Mouse (Mus musculus) thymus, postnatal 10 days (tissue): Measurements from ENCODE around the gene Gm3336.

Experiments used
- DNase-seq, 2 experiments: peaks; one replicate each; pipeline ENCODE4 v3.0.0; 2021; ENCODE audit warnings: low spot score in 2 of 2

Gene Gm3336

DNA sequence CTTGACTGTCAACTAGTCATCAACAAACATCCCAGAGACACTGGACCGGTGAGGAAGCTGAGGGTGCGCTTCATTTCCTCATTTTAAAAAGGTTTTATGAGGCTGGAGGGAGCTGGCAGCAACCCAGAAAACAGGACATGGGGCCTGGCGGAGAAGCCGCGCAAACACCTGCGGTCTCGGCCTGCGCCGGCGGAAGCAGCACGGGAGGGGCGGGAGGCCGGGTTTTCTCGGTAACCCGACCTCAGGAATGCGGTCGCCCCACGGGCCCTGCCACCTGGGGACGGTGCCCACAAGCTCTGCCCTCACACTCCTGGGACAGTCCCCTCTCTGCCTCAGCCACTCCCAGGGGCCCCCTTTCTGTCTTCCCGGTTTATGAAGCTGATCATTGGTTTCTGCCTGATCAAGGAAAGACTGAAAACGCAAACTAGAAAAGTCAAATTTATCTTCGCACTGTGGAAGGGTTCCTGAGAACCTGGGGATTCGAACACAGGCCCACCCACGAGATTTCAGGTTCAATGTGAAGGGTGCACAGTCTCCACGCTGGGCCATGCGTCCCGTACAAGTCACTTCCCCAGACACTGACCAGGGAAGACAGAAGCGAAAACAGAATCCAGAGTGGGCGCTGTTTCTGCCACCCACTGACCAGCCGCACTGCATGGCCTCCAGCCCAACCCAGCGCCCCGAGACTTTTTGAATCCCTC is 22.9 kb upstream of the Gm3336 start:
- DNase-seq, result peak; percentile 79 to 82

DNA sequence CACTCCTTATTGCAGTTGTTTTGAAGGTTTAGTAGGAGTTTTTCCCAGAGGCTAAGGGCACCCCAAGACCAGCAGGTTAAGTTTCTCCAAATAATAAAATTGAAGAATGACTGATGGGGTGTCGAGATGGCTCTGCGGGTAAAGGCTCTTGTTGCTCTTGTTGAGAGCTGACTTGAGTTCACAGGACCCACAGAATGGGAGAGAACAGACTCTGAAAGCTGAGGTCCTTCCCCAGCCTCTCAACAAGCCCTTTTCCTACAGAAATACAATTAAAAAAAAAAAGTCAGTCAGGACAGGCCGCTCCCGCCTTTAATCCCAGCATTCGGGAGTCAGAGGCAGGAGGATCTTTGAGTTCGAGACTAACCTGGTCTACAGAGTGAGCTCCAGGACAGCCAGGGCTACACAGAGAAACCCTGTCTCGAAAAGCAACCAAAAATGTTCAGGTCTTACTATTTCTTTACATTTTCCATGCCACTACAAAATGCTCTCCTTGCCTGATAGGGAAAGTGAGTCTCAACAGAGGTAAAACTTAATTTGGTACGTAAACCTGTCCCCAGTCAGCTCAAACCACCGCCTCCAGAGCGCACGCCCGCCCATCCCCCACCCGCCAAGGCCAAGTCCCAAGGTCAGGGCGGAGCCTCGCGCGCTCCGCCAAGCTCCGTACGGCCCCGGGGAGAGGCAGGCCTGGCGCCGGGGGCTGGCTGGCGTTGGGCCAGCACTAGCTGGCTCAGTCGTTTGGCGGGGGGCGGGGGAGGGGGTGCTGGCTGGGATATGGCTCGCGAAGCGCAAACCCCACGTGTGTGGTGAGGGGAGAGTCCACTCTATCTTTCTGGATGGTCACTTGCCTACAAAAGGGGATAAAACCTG is 22.1 kb upstream of the Gm3336 start:
- peak; percentile 75 to 84 for DNase-seq

DNA sequence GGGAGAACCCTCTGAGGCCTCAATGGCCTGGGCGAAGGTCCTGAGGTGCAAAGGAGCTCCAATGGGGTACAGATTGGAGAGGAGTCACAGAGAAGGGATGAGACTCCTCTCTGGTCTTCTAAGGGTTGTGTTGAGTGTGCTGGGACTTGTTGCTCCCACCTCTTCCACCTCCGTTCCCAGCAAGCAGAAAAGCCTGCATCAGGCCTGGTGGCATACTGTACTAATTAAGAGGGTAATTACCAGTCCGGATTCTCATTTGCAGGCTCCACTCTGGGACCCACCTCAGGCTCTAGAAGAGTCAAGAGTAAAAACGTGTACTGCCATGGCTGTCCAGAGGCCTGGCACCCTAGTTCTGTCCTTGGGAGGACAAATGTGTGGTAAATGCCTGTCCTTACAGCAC is 21.4 kb upstream of the Gm3336 start:
- no peak for DNase-seq

DNA sequence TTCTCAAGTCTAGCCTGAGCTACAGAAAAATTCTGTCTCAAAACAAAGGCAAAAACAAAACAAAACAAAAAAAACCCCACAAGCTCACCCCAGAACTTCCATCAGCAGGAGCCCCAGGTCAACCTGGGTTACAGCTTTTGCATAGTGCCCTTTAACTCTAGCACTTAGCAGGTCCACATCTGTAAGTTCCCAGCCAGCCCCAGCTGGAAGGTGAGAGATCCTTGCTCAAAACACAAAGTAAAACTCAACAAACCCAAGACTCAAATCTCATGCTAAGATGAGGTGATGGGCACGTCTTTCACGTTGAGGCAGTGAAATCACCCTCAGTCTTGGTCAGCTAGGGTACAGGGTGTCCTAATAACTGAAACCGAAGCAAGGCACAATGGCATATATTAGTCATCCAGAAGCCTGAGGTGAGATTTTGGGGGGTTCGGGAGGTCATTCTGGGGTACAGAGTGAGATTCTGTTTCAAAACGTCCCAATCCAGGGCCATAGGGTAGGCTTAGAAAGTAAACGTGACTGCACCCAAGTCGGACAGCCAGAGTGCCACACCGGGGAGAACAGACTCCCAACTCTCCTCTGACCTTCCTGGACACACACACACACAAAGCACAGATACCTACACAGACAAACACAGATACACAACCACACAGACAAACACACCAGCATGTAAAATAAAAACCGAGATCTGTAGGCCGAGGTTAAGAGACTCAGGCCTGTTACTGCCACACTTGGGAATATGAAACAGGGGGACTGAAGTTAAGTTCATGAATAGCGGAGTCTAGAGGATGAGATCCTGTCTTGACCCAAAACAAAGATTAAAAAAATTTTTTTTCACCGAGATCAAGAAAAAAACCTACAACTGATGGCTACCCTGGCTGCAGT is 20.7 kb upstream of the Gm3336 start:
- DNase-seq, result no peak

DNA sequence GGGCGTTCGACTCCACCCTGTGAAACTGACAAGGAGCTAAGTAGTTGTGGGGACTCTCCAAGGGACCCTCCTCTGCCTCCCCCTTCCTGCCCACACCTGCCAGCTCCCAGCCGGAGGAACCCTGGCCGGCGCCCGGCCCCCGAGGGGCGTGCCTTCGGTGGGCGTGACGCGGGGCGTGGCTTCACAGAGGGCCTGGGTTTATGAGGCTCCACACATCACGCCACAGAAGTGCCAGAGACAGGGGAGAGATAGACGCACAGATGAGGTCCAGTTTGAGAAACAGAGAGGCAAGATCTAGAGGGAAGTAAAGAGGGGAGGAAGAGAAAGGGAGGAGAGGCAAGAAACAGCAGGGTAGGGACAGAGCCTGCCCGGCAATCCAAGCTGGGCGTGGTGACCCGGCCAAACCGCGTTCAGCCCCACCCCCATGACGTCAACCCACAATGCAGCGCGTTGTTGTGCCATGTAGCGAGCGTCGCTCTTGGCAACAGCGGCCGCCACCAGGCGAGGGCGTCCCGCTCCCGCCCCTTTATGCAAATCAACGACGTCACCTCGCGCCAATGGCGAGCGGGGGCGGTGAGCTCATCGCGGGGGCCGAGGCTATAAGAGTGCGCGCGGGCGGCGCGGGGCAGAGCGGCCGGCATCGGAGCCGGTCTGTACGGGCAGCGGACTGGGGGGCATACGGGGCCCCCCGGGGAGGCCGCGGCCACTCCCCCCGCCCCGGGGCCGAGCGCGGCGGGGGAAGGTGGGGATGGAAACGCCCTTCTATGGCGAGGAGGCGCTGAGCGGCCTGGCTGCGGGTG is 19.8 kb upstream of the Gm3336 start, which contains the start of gene Jund:
Jund (plus strand) TSS at position 640 of the 800 bp plus-strand sequence.
- peak; percentile 100 for DNase-seq

DNA sequence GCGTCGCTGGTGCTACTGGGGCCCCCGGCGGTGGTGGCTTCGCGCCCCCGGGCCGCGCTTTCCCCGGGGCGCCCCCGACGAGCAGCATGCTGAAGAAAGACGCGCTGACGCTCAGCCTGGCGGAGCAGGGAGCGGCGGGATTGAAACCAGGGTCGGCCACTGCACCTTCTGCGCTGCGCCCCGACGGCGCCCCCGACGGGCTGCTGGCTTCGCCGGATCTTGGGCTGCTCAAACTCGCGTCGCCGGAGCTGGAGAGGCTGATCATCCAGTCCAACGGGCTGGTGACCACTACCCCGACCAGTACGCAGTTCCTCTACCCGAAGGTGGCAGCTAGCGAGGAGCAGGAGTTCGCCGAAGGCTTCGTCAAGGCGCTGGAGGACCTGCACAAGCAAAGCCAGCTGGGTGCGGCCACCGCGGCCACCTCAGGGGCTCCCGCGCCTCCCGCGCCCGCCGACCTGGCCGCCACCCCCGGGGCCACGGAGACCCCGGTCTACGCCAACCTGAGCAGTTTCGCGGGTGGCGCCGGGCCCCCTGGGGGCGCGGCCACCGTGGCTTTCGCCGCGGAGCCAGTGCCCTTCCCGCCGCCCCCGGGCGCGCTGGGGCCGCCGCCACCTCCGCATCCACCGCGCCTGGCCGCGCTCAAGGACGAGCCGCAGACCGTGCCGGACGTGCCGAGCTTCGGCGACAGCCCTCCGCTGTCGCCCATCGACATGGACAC is 19.1 kb upstream of the Gm3336 start:
- peak; percentile 69 to 73 for DNase-seq

DNA sequence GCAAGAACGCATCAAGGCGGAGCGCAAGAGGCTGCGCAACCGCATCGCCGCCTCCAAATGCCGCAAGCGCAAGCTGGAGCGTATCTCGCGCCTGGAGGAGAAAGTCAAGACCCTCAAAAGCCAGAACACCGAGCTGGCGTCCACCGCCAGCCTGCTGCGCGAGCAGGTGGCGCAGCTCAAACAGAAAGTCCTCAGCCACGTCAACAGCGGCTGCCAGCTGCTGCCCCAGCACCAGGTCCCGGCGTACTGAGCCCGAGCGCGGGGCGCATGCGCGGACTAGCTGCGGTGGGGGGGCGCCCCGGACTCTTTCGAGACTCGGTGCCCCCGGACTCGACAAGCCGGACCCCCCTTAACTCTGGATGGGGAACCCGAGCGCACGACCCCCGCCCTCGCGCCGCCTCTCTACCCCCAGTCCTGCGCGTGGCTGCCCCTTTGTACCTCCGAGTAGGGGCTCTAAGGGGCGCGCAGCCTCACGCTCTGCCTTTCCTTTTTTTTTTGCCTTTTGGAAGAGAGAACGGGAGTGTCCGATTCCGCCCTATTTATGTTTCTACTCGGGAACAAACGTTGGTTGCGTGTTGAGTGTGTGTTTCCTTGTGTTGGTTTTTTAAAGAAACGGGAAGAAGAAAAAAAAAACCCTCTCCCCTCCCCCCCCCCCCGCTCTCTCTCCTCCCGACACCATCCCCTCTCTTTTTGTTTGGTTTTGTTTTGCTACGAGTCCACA is 18.3 kb upstream of the Gm3336 start:
- peak; percentile 86 to 88 for DNase-seq

DNA sequence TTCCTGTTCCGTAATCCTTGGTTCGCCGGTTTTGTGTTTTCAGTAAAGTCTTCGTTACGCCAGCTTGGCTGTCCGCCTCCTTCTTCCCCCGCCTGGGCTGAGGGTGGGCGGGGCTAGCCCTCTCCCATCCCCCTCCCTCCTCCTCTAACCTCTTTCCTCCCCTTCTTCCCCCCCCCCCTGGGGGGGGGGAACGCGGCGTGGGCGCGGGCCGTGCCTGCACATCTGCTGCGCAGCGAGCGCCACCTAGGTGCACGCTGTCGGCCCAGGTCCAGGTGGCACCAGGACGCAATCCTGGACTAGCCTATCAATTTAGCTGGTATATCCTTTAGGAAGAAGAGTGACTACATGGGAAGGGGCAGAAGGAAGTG is 17.8 kb upstream of the Gm3336 start:
- peak; percentile 93 to 95 for DNase-seq

DNA sequence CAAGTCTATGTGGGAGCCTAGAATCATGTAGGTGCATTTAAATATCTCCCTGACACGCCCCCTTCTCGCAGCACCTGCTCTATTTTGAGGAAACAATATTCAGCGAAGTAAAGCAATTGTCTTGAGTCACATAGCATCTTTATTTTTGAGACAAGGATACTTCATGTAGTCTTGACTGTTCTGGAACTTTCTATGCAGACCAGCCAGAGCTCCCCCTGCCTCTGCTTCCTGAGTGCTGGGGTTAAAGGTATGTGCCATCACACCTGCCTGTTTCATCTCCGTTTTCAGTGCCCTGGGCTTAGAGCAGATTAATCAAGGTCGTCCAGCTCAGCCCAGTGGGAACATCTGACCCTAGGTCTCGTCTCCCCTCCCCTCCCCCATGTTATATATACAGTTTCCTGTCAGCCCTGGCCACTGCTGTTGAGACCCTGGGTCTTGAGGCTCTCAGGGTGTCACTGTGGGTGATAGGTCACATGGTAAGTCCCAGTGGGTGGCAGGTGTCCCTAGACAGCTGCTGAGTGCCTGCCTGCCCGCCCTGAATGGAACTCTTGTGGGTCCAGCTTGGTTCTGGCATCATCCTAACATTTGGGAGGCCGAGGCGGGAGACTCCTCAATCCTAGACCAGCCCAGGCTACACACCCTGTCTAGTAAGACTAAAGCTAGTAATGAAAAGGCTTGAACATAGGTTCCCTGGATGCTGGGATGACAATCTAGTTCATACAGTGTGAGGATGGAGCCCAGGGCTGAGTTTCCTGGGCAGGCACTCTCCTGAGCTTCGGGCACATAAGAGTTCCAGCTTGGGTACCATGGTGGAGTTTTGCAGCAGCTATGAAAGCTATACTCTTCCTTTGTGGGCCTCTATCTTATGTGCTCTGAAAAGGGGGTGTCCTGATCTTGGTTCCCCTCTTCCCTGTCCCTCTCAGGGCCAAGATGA is 17.0 kb upstream of the Gm3336 start:
- DNase-seq, result no peak

DNA sequence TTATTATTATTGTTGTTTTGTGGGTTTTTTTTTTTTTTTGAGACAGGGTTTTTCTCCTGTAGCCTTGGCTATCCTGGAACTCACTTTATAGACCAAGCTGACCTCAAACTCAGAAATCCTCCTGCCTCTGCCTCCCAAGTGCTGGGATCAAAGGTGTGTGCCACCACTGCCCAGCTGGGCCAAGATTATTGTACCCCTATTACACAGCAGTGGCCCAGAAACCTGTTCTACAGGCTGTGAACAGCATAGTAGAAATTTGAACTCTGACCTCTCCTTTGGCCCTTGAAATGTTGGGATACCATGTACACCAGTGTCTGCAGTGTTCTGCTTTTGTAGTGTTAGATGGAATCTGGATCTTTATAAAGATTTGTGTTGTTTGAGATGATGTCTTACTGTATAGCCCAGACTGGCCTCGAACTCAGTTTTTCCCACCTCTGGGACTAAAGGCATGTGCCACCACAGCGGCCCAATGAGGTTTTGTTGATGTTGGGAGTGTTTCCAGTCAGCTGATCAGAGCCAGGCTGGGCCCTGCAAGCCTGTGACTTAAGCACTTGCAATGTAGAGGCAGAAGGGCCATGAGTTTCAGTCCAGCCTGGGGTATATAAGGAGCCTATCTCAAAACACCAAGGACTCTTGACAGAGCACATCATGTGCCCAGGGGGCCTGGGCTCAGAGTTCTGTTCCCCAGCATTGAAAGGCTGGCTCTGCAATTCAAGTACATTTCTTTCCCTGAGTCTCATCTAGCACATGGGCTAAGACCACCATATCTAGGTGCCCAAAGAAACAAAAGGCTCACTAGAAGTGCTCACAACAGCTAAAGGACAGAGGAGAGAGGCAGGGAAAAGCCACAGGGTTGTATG is 16.1 kb upstream of the Gm3336 start:
- no peak for DNase-seq

DNA sequence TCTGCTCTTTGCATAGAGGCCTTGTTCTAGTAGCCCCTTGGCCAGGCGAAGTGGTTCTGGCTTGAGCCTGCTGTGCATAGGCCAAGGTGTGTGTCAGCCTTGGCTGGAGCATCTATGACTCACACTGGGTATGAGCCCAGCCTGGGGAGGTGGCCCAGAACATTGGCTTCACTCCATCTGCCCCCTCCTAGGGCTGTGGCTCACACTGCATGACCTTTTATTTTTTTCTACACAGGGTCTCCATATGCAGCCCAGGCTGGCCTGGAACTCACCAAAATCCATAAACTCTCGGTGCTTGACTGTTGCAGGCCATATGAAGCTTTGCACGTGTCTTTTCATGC is 15.5 kb upstream of the Gm3336 start:
- DNase-seq, result no peak

DNA sequence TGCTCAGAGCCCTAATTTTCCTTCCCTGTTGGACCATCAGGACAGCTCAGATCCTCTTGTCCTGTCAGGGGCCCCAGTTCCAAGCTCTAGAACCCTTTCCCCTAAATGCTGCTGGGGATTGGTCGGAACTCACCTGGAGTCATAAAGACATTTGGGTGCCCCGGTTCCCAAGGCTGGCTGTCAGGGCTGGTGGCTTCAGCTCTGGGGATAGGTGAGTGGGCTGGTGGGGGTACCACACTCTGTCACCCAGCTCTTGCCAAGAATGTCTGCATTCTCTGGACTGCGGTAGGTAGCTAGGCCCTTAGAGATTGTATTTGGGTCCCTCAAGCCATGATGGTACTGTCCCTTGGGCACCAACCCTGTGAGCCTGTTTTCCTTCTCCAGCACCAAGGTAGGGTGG is 15.1 kb upstream of the Gm3336 start, which contains the start of gene Iqcn:
Iqcn (plus strand) TSS at position 171 of the 400 bp plus-strand sequence.
- no peak for DNase-seq

DNA sequence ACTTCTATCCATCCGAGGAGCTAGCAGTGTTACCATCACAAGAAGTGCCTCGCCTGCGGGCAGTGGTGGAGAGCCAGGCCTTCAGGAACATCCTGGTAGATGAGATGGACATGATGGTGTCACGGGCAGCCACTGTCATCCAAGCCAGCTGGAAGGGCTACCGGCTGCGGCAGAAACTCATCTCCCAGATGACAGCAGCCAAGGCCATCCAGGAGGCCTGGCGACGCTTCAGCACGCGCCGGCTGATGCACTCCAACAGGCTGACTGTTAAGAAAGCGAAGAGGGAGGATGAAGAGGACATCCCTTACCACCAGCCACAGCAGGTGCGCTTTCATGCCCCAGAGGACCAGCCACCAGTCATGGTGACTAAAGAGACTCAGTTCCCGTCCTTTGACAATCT is 10.1 kb upstream of the Gm3336 start:
- no peak for DNase-seq

DNA sequence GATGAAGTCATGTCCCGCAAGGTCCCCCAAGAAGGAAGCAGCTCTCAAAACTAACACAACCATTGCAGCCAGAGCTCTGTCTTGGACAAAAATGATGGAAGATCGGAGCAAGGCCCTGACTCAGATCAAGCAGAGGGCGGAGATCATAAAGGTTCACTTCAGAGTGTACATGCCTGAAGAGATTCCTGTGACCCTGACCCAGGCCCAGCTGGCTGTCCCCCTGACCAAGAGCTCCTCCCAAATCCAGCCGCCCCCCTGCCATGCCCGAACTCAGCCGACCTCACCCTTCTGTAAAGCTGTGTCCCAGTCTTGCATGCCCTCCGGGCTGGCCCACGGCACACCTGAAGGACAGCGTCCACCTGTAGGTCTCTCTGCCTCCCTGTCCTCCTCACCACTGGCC is 8.5 kb upstream of the Gm3336 start:
- DNase-seq, result no peak

DNA sequence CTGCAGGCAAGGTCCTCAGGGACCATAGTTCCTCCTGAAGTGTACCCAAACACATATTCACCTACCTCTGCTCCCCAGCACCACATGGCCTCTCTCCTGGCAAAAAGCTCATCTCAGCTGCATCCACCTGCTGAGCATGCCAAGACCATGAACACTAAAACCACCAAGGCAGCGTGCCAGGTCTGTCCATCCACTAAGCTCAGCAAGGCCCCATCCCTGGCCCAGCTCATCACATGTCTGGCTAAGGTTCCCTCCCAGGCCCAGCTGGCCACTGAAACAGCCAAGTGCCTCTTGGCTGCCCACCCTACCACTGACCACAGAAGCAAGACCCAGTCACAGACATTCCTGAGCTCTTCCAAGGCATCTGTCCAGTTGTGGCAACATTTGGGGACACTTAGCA is 8.0 kb upstream of the Gm3336 start:
- DNase-seq, result no peak

DNA sequence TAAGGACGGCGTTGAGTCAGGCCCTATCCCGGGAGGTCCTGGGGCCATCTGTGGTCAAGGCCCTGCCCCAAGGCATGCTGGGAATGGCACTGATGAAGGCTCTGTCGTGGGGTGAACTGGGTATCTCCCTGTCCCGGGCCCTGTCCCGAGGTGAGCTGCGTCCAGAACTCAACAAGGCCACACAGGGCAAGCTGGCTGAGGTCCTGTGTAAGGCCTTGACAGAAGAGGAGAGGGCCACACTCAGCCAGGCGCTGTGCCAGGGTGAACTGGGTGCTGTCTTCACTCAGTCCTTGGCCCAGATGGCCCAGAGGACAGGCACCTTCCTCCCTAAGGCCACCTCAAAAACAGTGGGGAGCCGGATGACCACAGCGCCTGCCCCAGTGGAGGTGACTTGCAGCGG is 7.3 kb upstream of the Gm3336 start:
- no peak for DNase-seq

DNA sequence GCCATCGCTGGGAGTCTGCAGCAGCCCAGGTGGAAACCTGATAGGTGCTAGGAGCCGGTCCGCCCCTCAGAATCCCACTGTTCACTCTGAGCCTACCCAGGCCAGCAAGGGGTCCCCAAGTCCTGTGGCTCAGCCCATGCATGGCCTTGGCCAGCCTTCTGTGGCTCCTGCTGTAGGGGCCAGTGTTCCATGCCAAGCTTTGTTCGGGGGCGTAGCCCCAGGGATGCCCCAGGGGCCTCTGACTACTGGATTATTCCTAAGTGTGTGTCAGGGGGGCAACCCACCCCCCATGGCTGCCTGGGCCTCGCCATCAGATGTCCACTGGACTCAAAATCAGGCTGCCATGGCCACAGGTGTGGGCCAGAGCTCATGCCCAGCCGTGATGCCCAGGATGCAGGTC is 4.4 kb upstream of the Gm3336 start:
- DNase-seq, result no peak

DNA sequence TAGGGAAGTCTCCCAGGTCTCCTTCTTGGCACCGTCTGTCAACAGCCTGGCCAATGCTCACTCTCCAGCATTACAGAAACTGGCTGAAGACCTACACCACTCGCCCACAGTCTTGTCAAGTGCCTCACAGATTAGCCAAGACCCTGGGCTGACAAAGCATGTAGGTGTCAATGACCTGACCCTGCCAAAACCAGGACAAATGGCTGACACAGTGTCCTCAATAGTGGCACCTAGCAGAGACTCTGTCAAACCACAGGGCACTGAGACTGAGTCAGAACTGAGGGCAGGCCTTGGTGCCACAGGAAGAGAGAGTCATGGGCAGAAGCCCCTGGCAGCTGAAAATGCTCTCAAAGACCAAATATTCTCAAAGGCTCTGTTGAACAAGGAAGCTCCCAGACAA is 3.3 kb upstream of the Gm3336 start:
- DNase-seq, result no peak
